Mouse (Mus musculus) testis, adult 2 months (tissue): ENCODE measurements around the gene Tecpr2.

ENCODE experiments used
- CTCF ChIP-seq: fragments of 200-500 bp; IDR thresholded peaks from 2 replicates; pipeline ENCODE4 v1.5.1; 2012; ENCODE audit warnings: low read depth, mild to moderate bottlenecking, inconsistent platforms, low read length, moderate library complexity; ENCODE audit not compliant: control insufficient read depth, insufficient read depth, insufficient replicate concordance
- POLR2A ChIP-seq: fragments of 200-500 bp; IDR thresholded peaks from 2 replicates; pipeline ENCODE4 v1.6.1; 2012; ENCODE audit warnings: low read depth, mild to moderate bottlenecking, inconsistent platforms, low read length, moderate library complexity; ENCODE audit not compliant: control insufficient read depth

- TF ChIP-seq POLR2A (no peak), CTCF (no peak)
Measured at GRCm38 (mm10) chr12:110903536-110903935, 14.5 kb downstream of the Tecpr2 start.
